Mouse (Mus musculus): ENCODE measurements around the gene Steap1.

Gene Steap1

DNA sequence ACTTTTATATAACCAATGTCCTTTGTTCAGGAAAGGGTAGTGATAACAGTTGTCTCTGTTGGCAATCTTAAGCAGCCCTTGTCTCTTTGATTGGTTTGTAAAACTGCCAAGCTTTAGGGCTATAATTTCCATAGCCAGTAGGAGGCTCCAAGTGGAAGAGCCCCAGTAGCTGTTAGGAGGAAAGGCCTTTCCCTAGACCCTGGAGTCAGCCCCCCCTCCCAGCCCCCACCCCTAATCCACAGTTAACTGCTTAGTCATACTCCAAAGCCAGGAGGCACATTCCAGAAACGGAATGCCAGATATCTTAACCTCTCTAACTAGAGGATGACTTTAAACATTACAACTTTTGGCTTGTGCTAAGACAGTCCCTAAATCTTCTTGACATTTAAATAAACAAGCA, 62.2 kb downstream of the Steap1 start:
- no peak for DNase-seq
